Mouse (Mus musculus) forelimb bud, embryonic 11.5 days (tissue): ENCODE results near the gene Kansl2.

Experiments used
- DNase-seq: peaks from one replicate; pipeline ENCODE4 v3.0.0-alpha.2; 2012; ENCODE audit warnings: low read depth, low spot score

Gene Kansl2

DNA sequence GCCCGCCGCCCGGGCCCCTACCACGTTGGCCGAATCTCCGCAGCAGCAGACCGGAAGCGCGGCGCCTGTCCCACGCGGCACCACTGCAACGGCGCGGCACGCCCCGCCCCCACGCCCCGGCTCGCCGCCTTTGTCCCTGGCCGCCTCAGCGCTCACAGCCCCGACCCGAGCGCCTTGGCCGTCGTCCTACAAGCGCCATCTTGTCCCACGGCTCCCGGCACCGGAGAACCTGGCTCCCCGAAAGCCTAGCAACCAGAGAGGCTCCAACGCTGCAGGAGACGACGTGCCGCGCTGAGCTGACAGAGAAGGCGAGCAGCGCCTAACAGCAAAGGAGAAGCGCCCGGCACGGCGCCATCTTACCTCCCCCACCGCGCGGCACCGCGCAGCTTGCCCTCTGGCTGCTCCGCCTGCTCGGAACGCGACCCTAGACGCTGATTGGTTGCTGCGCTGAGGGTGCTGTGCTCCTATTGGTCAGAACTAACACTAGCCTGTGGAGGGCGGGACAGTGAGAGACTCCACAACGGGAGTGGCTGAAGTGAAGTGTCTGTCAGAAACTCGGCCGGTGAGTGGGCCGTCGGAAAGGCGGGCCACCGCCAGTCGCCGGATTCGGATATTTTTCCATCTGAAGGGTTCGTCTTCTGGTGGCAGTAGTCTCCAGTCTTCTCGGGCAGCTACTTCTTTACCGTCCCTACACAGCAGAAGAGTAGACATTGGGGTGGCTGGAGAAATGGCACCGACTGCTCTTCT is at the start of gene Kansl2:
Gene Kansl2 (minus strand): TSS at position 384 of the 747 bp plus-strand sequence.
- peak; percentile 99 for DNase-seq

- DNase-seq: no peak
Observed at GRCm38 (mm10) chr15:98582996-98583395, 48.9 kb upstream of the Kansl2 start.

GRCm38 (mm10) chr15:98582410-98582809 is 48.3 kb upstream of the Kansl2 start:
- no peak for DNase-seq

DNA sequence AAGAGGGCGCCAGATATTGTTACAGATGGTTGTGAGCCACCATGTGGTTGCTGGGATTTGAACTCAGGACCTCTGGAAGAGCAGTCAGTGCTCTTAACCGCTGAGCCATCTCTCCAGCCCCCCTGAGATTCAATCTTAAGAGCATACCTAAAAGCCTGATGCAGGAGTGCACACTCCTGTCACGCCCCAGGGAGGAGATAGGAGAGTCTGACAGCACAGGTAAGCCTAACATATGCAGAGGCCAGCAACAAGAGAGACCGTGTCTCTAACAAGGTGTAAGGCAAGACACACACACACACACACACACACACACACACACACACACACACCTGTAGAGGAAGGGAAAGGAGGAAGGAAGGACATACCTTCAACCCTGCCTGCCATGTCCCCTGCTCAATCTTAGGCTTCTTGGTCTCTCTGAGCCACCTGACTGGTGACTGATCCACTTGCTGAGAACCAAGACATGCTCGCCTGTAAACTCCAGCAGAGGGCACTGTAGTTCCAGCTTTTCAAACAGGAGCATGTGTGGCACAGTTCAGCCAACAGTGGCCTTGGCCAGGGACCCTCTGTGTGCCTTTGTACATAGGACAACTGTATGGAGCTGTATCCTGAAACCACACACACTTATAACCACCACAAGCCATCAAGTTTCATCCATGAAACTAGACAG is 45.9 kb upstream of the Kansl2 start:
- peak; percentile 88 for DNase-seq

GRCm38 (mm10) chr15:98579310-98579709 is 45.2 kb upstream of the Kansl2 start:
- no peak for DNase-seq

GRCm38 (mm10) chr15:98573293-98573692 is 39.2 kb upstream of the Kansl2 start:
- DNase-seq: no peak

GRCm38 (mm10) chr15:98570873-98571538 is 36.9 kb upstream of the Kansl2 start, which contains the start of the genes Ccnt1 and 4930415O20Rik:
TSS of gene Ccnt1 (minus strand) at chr15:98570923.
TSS of gene 4930415O20Rik (plus strand) at chr15:98571004.
- no peak for DNase-seq

DNA sequence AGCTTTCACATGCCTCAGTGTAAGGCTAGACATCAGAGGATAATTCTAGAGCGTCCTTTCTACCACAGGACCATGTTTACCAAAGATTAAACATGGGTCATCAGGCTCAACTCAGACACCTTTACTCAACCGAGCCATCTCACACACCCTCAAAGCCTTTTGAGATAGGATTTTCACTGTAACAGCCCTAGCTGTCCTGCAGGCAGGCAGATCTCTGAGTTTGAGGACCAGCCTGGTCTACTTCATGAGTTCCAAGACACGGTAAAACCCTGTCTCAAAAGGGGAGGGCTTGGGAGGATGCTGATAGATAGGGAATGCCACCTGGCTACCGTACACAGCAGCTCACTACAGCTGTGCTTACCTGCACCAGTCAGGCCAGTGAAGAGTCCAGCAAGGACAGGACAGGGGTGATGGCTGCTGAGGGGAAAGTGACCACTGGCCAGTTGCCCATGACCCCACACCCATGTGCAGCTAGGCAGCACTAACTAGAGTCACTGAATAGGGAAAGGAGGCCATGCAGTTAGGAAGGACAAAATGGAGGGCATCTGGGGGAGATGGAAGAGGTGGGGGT is 35.8 kb upstream of the Kansl2 start:
- DNase-seq: no peak

GRCm38 (mm10) chr15:98569216-98569615 is 35.2 kb upstream of the Kansl2 start:
- DNase-seq: no peak

- no peak for DNase-seq
Observed at GRCm38 (mm10) chr15:98568256-98569033, 34.4 kb upstream of the Kansl2 start.

DNA sequence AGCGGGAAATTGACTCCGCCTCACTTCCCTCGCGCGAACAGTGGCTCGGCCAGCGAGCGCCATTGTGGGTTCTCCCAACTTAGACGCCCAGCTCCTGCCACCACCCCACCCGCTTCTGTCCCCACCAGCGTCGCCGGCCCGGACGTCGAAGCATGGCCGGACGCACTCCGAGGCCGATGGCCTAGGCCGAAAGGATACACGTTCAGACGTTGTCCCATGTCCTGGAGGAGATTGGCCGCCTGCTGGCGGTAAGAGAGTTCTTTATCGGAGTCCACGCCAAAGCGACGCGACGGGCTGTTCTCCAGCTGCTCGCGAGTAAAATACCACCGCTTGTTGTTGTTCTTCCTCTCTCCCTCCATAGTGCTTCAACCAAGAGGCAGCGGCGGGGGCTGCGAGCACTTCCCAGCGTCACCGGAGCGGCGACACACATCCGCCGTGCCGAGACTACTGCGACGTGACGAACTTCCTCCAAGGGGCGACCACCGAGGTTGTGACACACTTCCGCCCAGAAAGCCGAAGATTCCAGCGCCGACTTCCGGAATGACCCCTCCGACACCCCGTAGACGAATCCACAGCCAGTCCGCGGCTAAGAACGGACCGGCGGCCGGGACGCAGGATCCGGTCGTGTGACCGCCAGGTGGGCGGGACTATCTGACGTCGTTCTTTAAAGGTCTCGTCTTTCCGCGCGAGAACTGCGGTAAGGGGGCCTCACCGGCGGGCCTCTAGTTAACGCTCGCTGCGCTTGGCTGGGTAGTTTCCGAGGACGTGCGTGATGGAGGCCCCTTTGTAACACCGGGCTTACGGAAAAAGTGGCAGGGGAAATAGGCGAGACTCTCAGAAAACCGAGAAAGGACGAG is 33.4 kb upstream of the Kansl2 start:
- peak; percentile 100 for DNase-seq

- no peak for DNase-seq
Observed at GRCm38 (mm10) chr15:98566973-98567277, 32.9 kb upstream of the Kansl2 start.

- no peak for DNase-seq
Observed at GRCm38 (mm10) chr15:98557186-98557585, 23.1 kb upstream of the Kansl2 start.

DNA sequence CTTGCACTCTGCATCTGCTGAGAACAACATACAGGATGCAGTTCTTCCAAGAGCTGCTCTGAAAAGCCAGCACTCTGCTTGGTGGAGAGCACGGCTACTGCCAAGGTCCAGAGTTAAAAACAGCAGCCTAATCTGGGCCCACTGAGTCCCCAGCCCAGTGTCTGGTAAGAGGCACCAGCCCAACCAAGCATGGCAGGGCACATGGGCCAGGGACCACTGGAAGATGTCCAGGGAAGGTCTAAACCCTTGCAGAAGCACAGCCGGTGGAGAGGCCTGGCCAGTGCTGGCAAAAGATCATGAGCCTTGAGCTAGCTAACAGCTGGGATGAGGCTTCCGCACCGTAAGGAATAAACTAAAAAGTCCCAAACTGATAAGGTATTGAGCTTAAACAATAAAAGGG is 21.8 kb upstream of the Kansl2 start:
- no peak for DNase-seq

GRCm38 (mm10) chr15:98552758-98553157 is 18.7 kb upstream of the Kansl2 start:
- no peak for DNase-seq

DNA sequence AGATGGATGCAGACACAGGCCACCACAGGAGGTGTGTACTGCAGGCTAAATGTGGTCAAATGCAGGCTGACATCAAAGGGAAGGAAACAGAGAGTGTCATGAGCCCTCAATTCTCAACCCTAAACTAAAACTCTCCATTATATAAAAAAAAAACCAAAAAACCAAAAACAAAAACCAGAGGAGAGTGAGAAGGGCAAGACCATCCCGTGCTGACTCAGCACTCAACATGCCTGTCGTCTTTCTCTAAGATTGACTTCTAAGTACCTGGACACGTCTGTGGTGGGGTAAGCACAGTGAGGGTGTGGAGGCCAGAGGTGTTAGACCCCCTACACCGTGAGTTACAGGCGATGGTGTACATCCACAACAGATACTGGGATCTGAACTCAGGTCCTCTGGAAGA is 12.8 kb upstream of the Kansl2 start:
- no peak for DNase-seq

DNA sequence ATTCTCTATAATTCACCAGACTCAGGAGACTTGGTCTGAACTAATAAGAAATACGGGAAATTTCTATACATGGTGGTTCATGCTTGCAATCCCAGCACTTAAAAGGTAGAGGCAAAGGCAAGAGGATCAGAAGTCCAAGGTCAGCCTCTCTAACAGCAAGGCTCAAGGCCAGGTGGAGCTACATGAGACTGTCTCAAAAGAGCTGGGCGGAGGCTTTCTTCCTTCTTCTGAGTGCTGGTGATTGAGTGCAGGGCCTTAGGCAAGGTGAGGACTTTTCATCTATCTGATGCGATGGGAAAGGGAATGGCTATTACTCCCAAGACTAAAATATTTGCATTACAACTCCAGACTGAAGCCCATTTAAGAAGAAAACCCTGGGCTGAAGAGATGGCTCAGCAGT is 11.1 kb upstream of the Kansl2 start:
- DNase-seq: no peak

DNA sequence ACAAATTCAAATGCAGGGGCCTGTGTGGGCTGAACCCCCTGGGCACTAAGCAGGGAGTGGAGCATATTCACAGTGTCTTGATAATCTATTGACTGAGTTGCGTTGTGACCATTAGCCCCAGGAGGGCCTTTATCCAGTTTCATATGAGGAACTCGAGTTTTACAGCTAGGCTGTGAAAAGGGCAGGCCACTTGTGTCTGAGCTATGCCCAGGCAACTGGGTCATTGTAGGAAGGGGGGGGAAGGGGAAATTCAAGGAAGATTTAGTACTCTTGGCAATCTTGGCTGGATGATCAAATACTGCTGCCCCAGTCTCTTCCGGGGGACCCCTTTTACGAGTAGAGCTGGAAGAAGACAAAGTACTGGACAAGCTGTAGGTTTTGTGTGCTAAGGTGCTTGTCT is 9.3 kb upstream of the Kansl2 start:
- DNase-seq: no peak

DNA sequence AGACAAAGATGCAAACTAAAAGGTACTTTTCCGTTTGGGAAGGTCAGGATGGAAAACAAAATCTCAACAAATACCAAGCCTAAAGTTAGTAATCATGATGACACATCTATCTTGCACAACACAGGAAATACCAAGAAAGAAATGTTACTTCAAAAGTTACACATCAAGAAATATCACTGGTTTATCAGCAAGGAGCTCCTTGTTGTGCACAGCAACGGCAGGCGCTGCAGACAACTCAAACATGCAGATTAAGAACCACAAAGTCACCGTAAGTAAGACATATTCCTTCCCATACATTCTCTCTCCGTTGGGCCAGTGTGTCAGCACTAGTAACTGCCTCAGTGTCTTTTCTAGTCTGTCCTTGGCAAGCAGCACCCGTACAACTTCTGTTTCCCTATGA is 7.0 kb upstream of the Kansl2 start:
- DNase-seq: no peak

GRCm38 (mm10) chr15:98537923-98538322 is 3.9 kb upstream of the Kansl2 start:
- no peak for DNase-seq
